Mouse (Mus musculus) olfactory bulb, adult 2 months (tissue): ENCODE results near the gene Eno3. TPM values are rescaled to one million over a fixed set of nuclear protein-coding genes. Genes with fewer than 3 reads are reported as not detected.

Source experiments
- H3K27ac ChIP-seq: fragments of 200-500 bp; 2 replicates; pipeline ENCODE4 v1.5.1; 2012; ENCODE audit warnings: low read depth, low read length; ENCODE audit not compliant: insufficient read depth
- H3K4me1 ChIP-seq: fragments of 200-500 bp; 2 replicates; pipeline ENCODE4 v1.6.1; 2012; ENCODE audit warnings: low read length; ENCODE audit not compliant: control insufficient read depth, insufficient read depth
- H3K4me3 ChIP-seq: fragments of 200-500 bp; 2 replicates; pipeline ENCODE4 v1.5.1; 2012; ENCODE audit warnings: mild to moderate bottlenecking, low read depth, low read length, moderate library complexity; ENCODE audit not compliant: insufficient read depth
- CTCF ChIP-seq: fragments of 200-500 bp; IDR thresholded peaks from 2 replicates; pipeline ENCODE4 v1.5.1; 2012; ENCODE audit warnings: low read depth, mild to moderate bottlenecking, low read length, moderate library complexity; ENCODE audit not compliant: insufficient read depth
- POLR2A ChIP-seq: fragments of 200-500 bp; IDR thresholded peaks from 2 replicates; pipeline ENCODE4 v1.6.1; 2012; ENCODE audit warnings: mild to moderate bottlenecking, low read depth, low read length, moderate library complexity; ENCODE audit not compliant: insufficient read depth
- WGBS: fragments of 180-500 bp; shearing (Covaris S2); methylation state at CpG from one replicate; pipeline ENCODE4 v1.1.7; 2018; 5-methylcytosine and 5-hydroxymethylcytosine counted together
- polyA plus RNA-seq: library from polyadenylated mRNA; stranded (reverse); fragments of >200 nt; gene quantifications from 2 replicates; pipeline ENCODE4 v1.2.4, GENCODE M21; 2012; ENCODE audit warnings: low replicate concordance; ENCODE audit not compliant: missing spikeins, insufficient read depth, insufficient read length

The Eno3 gene
- polyA plus RNA-seq, 1 experiment: not detected

DNA sequence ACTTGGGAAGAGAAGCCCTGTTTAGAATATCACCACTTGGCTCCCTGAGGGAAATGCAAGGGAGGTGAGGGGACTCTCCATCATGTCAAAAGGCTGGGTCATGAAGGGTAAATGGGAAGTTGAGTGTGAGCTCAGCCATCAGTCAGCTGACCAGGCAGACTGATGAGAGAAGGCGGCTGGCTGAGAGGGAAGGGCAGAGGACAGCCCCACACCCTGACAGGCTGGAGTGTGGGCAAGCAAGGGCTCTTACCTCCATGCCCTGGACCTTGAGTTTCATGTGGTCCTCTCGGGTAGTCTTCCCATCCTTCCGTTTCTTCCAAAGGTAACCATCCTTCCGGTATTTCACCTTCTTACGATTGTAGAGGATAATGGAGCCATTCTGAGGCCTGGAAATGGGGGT is 26.6 kb downstream of the Eno3 start:
- Histone ChIP-seq H3K27ac (no peak overlapping the region), H3K4me1 (peaks cover 16% of the 10 kb centered on the region), H3K4me3 (no peak overlapping the region)
- TF ChIP-seq POLR2A (no peak), CTCF (no peak)
- WGBS: 88% methylated on average over 5 of the region's 5 CpGs

GRCm38 (mm10) chr11:70686901-70687566 is 30.0 kb downstream of the Eno3 start:
- WGBS: under 1% methylated on average over 16 of the region's 16 CpGs
- Histone ChIP-seq H3K27ac (peak overlapping the region; percentile 67), H3K4me3 (peak overlapping the region; percentile 87), H3K4me1 (peaks cover 15% of the 10 kb centered on the region)
- TF ChIP-seq CTCF (no peak), POLR2A (no peak)

DNA sequence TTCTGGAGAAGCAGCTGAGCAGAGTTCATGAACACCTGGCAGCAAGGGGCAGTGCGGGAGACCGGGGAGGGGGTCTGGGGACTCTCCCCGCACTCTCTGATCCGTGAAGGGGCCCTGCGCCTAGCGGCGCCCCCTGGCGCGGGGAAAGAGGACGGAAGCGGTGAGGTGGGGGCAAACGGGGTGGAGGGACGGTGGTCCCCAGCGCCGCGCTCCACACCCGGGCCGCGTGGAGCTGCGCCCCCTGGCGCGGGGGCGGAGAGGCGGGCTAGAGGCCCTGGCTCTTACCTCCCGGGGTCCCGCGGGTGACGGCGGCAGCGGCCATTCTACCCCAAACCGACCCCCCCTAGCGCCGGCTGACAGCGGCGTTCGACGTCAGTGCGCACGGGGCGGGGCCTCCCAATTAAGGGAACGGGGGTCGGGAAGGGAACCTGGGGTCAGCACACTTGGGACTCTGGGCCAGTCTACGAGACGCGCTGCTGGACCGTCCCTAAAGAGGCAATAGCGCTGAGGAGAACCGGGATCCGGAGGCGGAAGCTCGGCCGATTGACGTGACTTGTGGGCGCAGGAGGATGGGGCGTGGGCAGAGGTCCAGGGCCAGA is 30.7 kb downstream of the Eno3 start, which contains the start of gene Camta2:
Camta2 (minus strand) TSS at position 505 of the 599 bp plus-strand sequence.
- H3K4me1 ChIP-seq: peaks cover 8% of the 10 kb centered on the region; the same call in 1 of the 2 replicates
- TF ChIP-seq POLR2A (peak; percentile 88), CTCF (peak; percentile 73)
- H3K27ac ChIP-seq: peak within 1 kb of the TSS; percentile 67
- under 1% methylated on average over 55 of the region's 55 CpGs for WGBS
- peak within 1 kb of the TSS; percentile 87 for H3K4me3 ChIP-seq

GRCm38 (mm10) chr11:70688372-70688771 is 31.4 kb downstream of the Eno3 start:
- Histone ChIP-seq H3K4me1 (peaks cover 6% of the 10 kb centered on the region; the same call in 1 of the 2 replicates), H3K4me3 (peak overlapping the region; percentile 87), H3K27ac (peak overlapping the region; percentile 67)
- WGBS: 4% methylated on average over 8 of the region's 8 CpGs
- TF ChIP-seq CTCF: no peak
- TF ChIP-seq POLR2A: no peak

GRCm38 (mm10) chr11:70689578-70689977 is 32.6 kb downstream of the Eno3 start:
- H3K27ac ChIP-seq: no peak overlapping the region
- WGBS: 41% methylated on average over 4 of the region's 4 CpGs
- TF ChIP-seq CTCF (no peak), POLR2A (no peak)
- H3K4me1 ChIP-seq: peaks cover 6% of the 10 kb centered on the region; the same call in 1 of the 2 replicates
- no peak overlapping the region for H3K4me3 ChIP-seq

- WGBS: 69% methylated on average over 3 of the region's 3 CpGs
- TF ChIP-seq POLR2A (no peak), CTCF (no peak)
- H3K4me3 ChIP-seq: no peak overlapping the region
- H3K27ac ChIP-seq: no peak overlapping the region
- H3K4me1 ChIP-seq: peaks cover under 1% of the 10 kb centered on the region; the same call in 1 of the 2 replicates
These were observed 36.5 kb downstream of the Eno3 start for GRCm38 (mm10) chr11:70693504-70693903.

GRCm38 (mm10) chr11:70697376-70697775 is 40.4 kb downstream of the Eno3 start:
- no peak overlapping the region for H3K27ac ChIP-seq
- no peak overlapping the region for H3K4me3 ChIP-seq
- WGBS: 74% methylated on average over 3 of the region's 3 CpGs
- H3K4me1 ChIP-seq: peaks cover 11% of the 10 kb centered on the region
- TF ChIP-seq CTCF: no peak
- TF ChIP-seq POLR2A: no peak

DNA sequence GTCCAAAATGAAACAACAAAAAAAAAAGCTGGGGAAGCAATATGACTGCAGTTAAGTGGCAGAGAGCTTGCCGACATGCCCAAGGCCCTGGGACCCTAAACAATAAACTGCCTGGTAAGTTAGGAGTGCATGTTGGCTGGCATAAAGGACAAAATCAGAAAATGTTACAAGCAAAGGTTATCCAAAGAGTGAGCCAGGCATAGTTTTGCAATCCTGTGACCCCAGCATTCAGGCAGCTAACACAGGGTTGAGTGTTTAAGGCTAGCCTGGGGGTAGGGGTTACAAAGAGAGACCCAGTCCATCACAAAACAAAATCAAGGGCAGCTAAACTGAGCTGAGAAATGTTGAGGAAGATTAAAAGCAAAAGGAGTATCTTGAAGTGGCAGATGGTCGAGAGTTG is 42.0 kb downstream of the Eno3 start:
- Histone ChIP-seq H3K4me3 (no peak overlapping the region), H3K4me1 (peaks cover 17% of the 10 kb centered on the region), H3K27ac (no peak overlapping the region)
- 80% methylated on average over 2 of the region's 2 CpGs for whole genome bisulfite sequencing
- no peak for TF ChIP-seq POLR2A
